Mouse (Mus musculus) kidney, postnatal 0 days (tissue): ENCODE measurements around the gene Yrdc. TPM values are rescaled to one million over a fixed set of nuclear protein-coding genes. Genes with fewer than 3 reads are reported as not detected.

ENCODE experiments used
- ATAC-seq: fragments of 200-750 bp; cut with Nextera tagmentation; replicated peaks from 2 replicates; pipeline ENCODE4 v1.8.0; 2017; ENCODE audit warnings: low read depth, moderate number of reproducible peaks, moderate TSS enrichment, moderate library complexity; ENCODE audit not compliant: low FRiP score
- DNase-seq: peaks from one replicate; pipeline ENCODE4 v3.0.0-alpha.2; 2016; ENCODE audit warnings: low spot score
- H3K27ac ChIP-seq: fragments of 300-500 bp; sonication (generic); 2 replicates; pipeline ENCODE4 v1.5.1; 2014; ENCODE audit warnings: mild to moderate bottlenecking
- H3K27me3 ChIP-seq: fragments of 300-500 bp; sonication (generic); 2 replicates; pipeline ENCODE4 v1.6.1; 2014; ENCODE audit warnings: low read length, mixed read lengths; ENCODE audit not compliant: insufficient read depth
- H3K36me3 ChIP-seq: fragments of 300-500 bp; sonication (generic); 2 replicates; pipeline ENCODE4 v1.6.1; 2014; ENCODE audit warnings: low read length, mixed read lengths; ENCODE audit not compliant: insufficient read depth
- H3K4me1 ChIP-seq: fragments of 300-500 bp; sonication (generic); replicated peaks from 2 replicates; pipeline ENCODE4 v1.6.1; 2014; ENCODE audit warnings: antibody characterized with exemption, low read length, mixed read lengths; ENCODE audit not compliant: insufficient read depth
- H3K4me2 ChIP-seq: fragments of 300-500 bp; sonication (generic); 2 replicates; pipeline ENCODE4 v1.6.1; 2014; ENCODE audit warnings: mild to moderate bottlenecking, low read length, moderate library complexity, mixed read lengths
- H3K4me3 ChIP-seq: fragments of 300-500 bp; sonication (generic); replicated peaks from 2 replicates; pipeline ENCODE4 v1.5.1; 2014; ENCODE audit warnings: low read depth, low read length
- H3K9ac ChIP-seq: fragments of 300-500 bp; sonication (generic); 2 replicates; pipeline ENCODE4 v1.6.1; 2014; ENCODE audit warnings: low read depth, low read length
- H3K9me3 ChIP-seq: fragments of 300-500 bp; sonication (generic); replicated peaks from 2 replicates; pipeline ENCODE4 v1.6.1; 2016; ENCODE audit warnings: low read length, inconsistent platforms, mixed read lengths
- CTCF ChIP-seq: IDR thresholded peaks from 2 replicates; pipeline ENCODE4 v1.5.1; 2016; ENCODE audit warnings: antibody characterized with exemption, low read depth, mild to moderate bottlenecking, moderate library complexity
- WGBS: fragments of 180-500 bp; shearing (Covaris S2); extraction: QIAGEN DNeasy Blood & Tissue Kit; methylation state at CpG from one replicate; pipeline ENCODE4 v1.1.7; 2014; 5-methylcytosine and 5-hydroxymethylcytosine counted together
- polyA plus RNA-seq: library from polyadenylated mRNA; unstranded; fragments of >200 nt; fragmentation: Nextera tagmentation; extraction: Ambion mirVana; gene quantifications from 2 replicates; pipeline ENCODE4 v1.2.1, GENCODE M21; 2015

Gene Yrdc
- polyA plus RNA-seq, 1 experiment from 2014 or later: 39.2 TPM

GRCm38 (mm10) chr4:124809136-124809883, 41.2 kb upstream of the Yrdc start:
- Histone ChIP-seq H3K4me2 (no peak overlapping the region), H3K9ac (no peak overlapping the region), H3K27ac (0 out of 2 replicates have a peak overlapping the region, but pooled peaks have one; percentile 11), H3K4me3 (no peak overlapping the region), H3K36me3 (peaks cover 25% of the 10 kb centered on the region), H3K9me3 (no peaks in the 10 kb centered on the region), H3K27me3 (no peaks in the 10 kb centered on the region), H3K4me1 (0 out of 2 replicates have a peak, but pooled peaks cover 3% of the 10 kb centered on the region)
- DNase-seq (peak; percentile 10), ATAC-seq (no peak)
- WGBS: 50% methylated on average over 9 of the region's 9 CpGs
- TF ChIP-seq CTCF: no peak

- 0 out of 2 replicates have a peak, but pooled peaks cover 3% of the 10 kb centered on the region for H3K4me1 ChIP-seq
- H3K27me3 ChIP-seq: no peaks in the 10 kb centered on the region
- 89% methylated on average over 7 of the region's 7 CpGs for WGBS
- H3K4me2 ChIP-seq: no peak overlapping the region
- no peak for TF ChIP-seq CTCF
- H3K27ac ChIP-seq: no peak overlapping the region
- H3K9me3 ChIP-seq: no peaks in the 10 kb centered on the region
- H3K36me3 ChIP-seq: peaks cover 19% of the 10 kb centered on the region
- no peak for DNase-seq
- no peak overlapping the region for H3K4me3 ChIP-seq
- ATAC-seq: no peak
- no peak overlapping the region for H3K9ac ChIP-seq
Measured at GRCm38 (mm10) chr4:124810056-124810455, 40.4 kb upstream of the Yrdc start.

GRCm38 (mm10) chr4:124811347-124811975, 39.0 kb upstream of the Yrdc start:
- Histone ChIP-seq H3K4me2 (no peak overlapping the region), H3K4me3 (no peak overlapping the region), H3K9me3 (no peaks in the 10 kb centered on the region), H3K36me3 (peaks cover 15% of the 10 kb centered on the region), H3K9ac (no peak overlapping the region), H3K27ac (no peak overlapping the region), H3K4me1 (0 out of 2 replicates have a peak, but pooled peaks cover 3% of the 10 kb centered on the region), H3K27me3 (no peaks in the 10 kb centered on the region)
- no peak for TF ChIP-seq CTCF
- no peak for DNase-seq
- WGBS: 70% methylated on average over 9 of the region's 9 CpGs
- no peak for ATAC-seq

GRCm38 (mm10) chr4:124815901-124816300, 34.6 kb upstream of the Yrdc start:
- Histone ChIP-seq H3K4me1 (no peaks in the 10 kb centered on the region), H3K27ac (no peak overlapping the region), H3K27me3 (no peaks in the 10 kb centered on the region), H3K4me2 (no peak overlapping the region), H3K4me3 (no peak overlapping the region), H3K9me3 (no peaks in the 10 kb centered on the region), H3K9ac (no peak overlapping the region), H3K36me3 (peaks cover 8% of the 10 kb centered on the region; the same call in 1 of the 2 replicates)
- ATAC-seq (no peak), DNase-seq (no peak)
- 91% methylated on average over 11 of the region's 11 CpGs for WGBS
- TF ChIP-seq CTCF: no peak

- no peak overlapping the region for H3K4me3 ChIP-seq
- WGBS: 30% methylated on average over 6 of the region's 6 CpGs
- no peaks in the 10 kb centered on the region for H3K9me3 ChIP-seq
- no peak for TF ChIP-seq CTCF
- DNase-seq (peak; percentile 73), ATAC-seq (peak; percentile 96)
- no peak overlapping the region for H3K9ac ChIP-seq
- H3K4me2 ChIP-seq: no peak overlapping the region
- no peaks in the 10 kb centered on the region for H3K27me3 ChIP-seq
- H3K36me3 ChIP-seq: peaks cover 11% of the 10 kb centered on the region; the same call in 1 of the 2 replicates
- H3K4me1 ChIP-seq: no peaks in the 10 kb centered on the region
- no peak overlapping the region for H3K27ac ChIP-seq
Measured at GRCm38 (mm10) chr4:124817803-124818202, 32.7 kb upstream of the Yrdc start.

GRCm38 (mm10) chr4:124818832-124819231, 31.6 kb upstream of the Yrdc start:
- peaks cover 18% of the 10 kb centered on the region for H3K36me3 ChIP-seq
- DNase-seq (no peak), ATAC-seq (no peak)
- H3K9ac ChIP-seq: no peak overlapping the region
- no peak overlapping the region for H3K27ac ChIP-seq
- TF ChIP-seq CTCF: no peak
- H3K27me3 ChIP-seq: no peaks in the 10 kb centered on the region
- 86% methylated on average over 4 of the region's 4 CpGs for WGBS
- no peak overlapping the region for H3K4me3 ChIP-seq
- H3K4me1 ChIP-seq: no peaks in the 10 kb centered on the region
- no peaks in the 10 kb centered on the region for H3K9me3 ChIP-seq
- no peak overlapping the region for H3K4me2 ChIP-seq
